Mouse (Mus musculus): Measurements from ENCODE around the gene 2010109A12Rik. TPM values are rescaled to one million over a fixed set of nuclear protein-coding genes. Genes with fewer than 3 reads are reported as not detected.

2010109A12Rik gene
- polyA plus RNA-seq, 1 experiment: 1.2 TPM

DNA sequence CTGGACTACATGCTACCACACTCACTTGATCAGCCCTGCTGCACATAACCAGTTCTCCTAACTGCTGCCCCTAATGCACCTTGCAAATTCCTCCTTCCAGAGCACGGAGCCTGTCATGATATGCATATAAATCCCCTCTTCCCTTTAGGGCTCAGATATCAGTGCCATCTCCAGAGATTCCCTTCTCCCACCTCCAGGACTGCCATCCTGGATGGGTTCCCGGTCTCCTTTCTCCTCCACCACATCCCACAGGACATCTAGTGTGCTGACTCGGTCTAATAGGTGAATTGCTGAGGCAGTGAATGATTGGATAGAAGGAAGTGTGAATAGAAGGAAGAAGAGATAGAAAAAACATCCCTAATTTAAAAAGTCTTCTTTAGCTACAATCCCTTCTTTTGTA lies 25.4 kb downstream of the 2010109A12Rik start:
- no peaks in the 10 kb centered on the region for H3K4me1 ChIP-seq (ENCODE audit: control insufficient read depth, insufficient read depth, low read length)
- TF ChIP-seq CTCF (IDR thresholded peaks at IDR 0.05; ENCODE audit: low read depth, low read length) (no peak), POLR2A (IDR thresholded peaks at IDR 0.05; ENCODE audit: insufficient read depth, low read length) (no peak), EP300 (IDR thresholded peaks at IDR 0.05; ENCODE audit: insufficient read depth, low read depth, low read length) (no peak)
- H3K27ac ChIP-seq (ENCODE audit: insufficient read depth, low read length): no peak overlapping the region
- no peak overlapping the region for H3K9ac ChIP-seq (ENCODE audit: low read depth, poor library complexity, severe bottlenecking)
- H3K4me3 ChIP-seq (ENCODE audit: low read depth, low read length): no peak overlapping the region
- no peaks in the 10 kb centered on the region; the same call in none of the 2 replicates for H3K27me3 ChIP-seq (ENCODE audit: control insufficient read depth, insufficient read depth, low read length, poor library complexity, severe bottlenecking)
- no peaks in the 10 kb centered on the region for H3K9me3 ChIP-seq (replicated peaks; ENCODE audit: control insufficient read depth, insufficient read depth, low read length, poor library complexity, severe bottlenecking)
- H3K36me3 ChIP-seq (ENCODE audit: control insufficient read depth, insufficient read depth, low read length, poor library complexity, severe bottlenecking): no peaks in the 10 kb centered on the region

DNA sequence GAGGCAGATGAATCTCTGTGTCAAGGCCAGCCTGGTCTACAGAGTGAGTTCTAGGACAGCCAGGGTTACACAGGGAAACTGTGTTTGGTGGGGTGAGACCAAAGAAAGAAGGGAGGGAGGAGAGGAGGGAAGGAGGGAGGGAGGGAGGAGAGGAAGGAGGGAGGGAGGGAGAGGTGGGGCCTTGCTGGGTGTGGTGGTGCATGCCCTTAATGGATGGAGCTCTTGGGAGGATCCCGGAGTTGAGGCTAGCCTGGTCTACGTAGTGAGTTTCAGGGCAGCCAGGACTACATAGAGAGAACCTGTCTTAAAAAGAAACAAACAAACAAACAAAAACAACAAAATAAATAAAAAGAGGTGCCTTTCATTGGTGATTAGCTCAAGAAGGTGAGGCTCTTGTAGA lies 26.5 kb downstream of the 2010109A12Rik start:
- no peak for TF ChIP-seq CTCF (IDR thresholded peaks at IDR 0.05; ENCODE audit: low read depth, low read length)
- no peak for TF ChIP-seq POLR2A (IDR thresholded peaks at IDR 0.05; ENCODE audit: insufficient read depth, low read length)
- no peak for TF ChIP-seq EP300 (IDR thresholded peaks at IDR 0.05; ENCODE audit: insufficient read depth, low read depth, low read length)
- H3K27me3 ChIP-seq (ENCODE audit: control insufficient read depth, insufficient read depth, low read length, poor library complexity, severe bottlenecking): no peaks in the 10 kb centered on the region; the same call in none of the 2 replicates
- H3K9ac ChIP-seq (ENCODE audit: low read depth, poor library complexity, severe bottlenecking): no peak overlapping the region
- no peaks in the 10 kb centered on the region for H3K4me1 ChIP-seq (ENCODE audit: control insufficient read depth, insufficient read depth, low read length)
- H3K27ac ChIP-seq (ENCODE audit: insufficient read depth, low read length): no peak overlapping the region
- no peaks in the 10 kb centered on the region for H3K36me3 ChIP-seq (ENCODE audit: control insufficient read depth, insufficient read depth, low read length, poor library complexity, severe bottlenecking)
- H3K9me3 ChIP-seq (replicated peaks; ENCODE audit: control insufficient read depth, insufficient read depth, low read length, poor library complexity, severe bottlenecking): no peaks in the 10 kb centered on the region
- H3K4me3 ChIP-seq (ENCODE audit: low read depth, low read length): no peak overlapping the region

DNA sequence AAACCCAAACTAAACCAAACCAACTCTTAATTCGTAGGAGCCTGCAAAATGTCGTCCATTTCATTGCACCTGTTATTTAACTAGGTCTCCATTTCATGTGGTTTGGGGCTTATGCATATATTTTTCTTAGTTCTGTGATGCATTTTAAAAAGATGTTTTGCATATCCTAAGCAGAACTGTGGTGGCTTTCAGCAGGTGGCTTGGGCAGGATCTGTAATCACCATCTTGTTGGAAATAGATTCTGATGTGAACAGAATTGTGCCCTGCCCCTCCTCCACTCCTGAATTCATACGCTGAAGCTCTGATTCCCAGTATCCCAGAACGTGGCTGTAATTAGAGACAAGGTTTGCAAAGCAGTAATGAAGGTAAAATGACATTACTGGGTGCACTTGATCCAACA lies 27.8 kb downstream of the 2010109A12Rik start:
- Histone ChIP-seq H3K4me1 (ENCODE audit: control insufficient read depth, insufficient read depth, low read length) (no peaks in the 10 kb centered on the region), H3K4me3 (ENCODE audit: low read depth, low read length) (no peak overlapping the region), H3K27me3 (ENCODE audit: control insufficient read depth, insufficient read depth, low read length, poor library complexity, severe bottlenecking) (no peaks in the 10 kb centered on the region; the same call in none of the 2 replicates), H3K9ac (ENCODE audit: low read depth, poor library complexity, severe bottlenecking) (no peak overlapping the region), H3K27ac (ENCODE audit: insufficient read depth, low read length) (no peak overlapping the region), H3K9me3 (replicated peaks; ENCODE audit: control insufficient read depth, insufficient read depth, low read length, poor library complexity, severe bottlenecking) (no peaks in the 10 kb centered on the region), H3K36me3 (ENCODE audit: control insufficient read depth, insufficient read depth, low read length, poor library complexity, severe bottlenecking) (no peaks in the 10 kb centered on the region)
- TF ChIP-seq CTCF (IDR thresholded peaks at IDR 0.05; ENCODE audit: low read depth, low read length) (no peak), EP300 (IDR thresholded peaks at IDR 0.05; ENCODE audit: insufficient read depth, low read depth, low read length) (no peak), POLR2A (IDR thresholded peaks at IDR 0.05; ENCODE audit: insufficient read depth, low read length) (no peak)

DNA sequence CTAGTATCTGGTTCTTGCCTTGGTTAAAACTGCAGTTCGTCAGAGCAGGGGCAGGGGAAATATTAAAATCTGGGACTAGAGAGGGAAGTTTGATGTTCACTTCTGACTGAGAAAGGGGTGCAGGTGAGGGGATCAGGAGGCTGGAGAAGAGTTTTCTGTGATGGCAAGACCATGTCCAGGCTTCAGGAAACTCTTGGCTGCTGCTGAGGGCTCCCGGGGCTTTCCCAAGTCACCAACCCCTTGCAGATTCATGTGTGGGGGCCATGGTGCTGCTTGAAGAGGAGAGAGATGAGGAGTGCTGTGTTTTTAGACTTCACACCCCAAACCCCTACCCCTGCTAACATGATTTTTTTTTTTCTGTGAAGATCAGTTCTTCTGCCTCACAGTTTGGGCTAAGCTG lies 28.3 kb downstream of the 2010109A12Rik start:
- no peaks in the 10 kb centered on the region for H3K9me3 ChIP-seq (replicated peaks; ENCODE audit: control insufficient read depth, insufficient read depth, low read length, poor library complexity, severe bottlenecking)
- no peaks in the 10 kb centered on the region for H3K4me1 ChIP-seq (ENCODE audit: control insufficient read depth, insufficient read depth, low read length)
- H3K9ac ChIP-seq (ENCODE audit: low read depth, poor library complexity, severe bottlenecking): no peak overlapping the region
- H3K27ac ChIP-seq (ENCODE audit: insufficient read depth, low read length): no peak overlapping the region
- H3K4me3 ChIP-seq (ENCODE audit: low read depth, low read length): no peak overlapping the region
- H3K36me3 ChIP-seq (ENCODE audit: control insufficient read depth, insufficient read depth, low read length, poor library complexity, severe bottlenecking): no peaks in the 10 kb centered on the region
- TF ChIP-seq POLR2A (IDR thresholded peaks at IDR 0.05; ENCODE audit: insufficient read depth, low read length) (no peak), CTCF (IDR thresholded peaks at IDR 0.05; ENCODE audit: low read depth, low read length) (no peak), EP300 (IDR thresholded peaks at IDR 0.05; ENCODE audit: insufficient read depth, low read depth, low read length) (no peak)
- no peaks in the 10 kb centered on the region; the same call in none of the 2 replicates for H3K27me3 ChIP-seq (ENCODE audit: control insufficient read depth, insufficient read depth, low read length, poor library complexity, severe bottlenecking)

DNA sequence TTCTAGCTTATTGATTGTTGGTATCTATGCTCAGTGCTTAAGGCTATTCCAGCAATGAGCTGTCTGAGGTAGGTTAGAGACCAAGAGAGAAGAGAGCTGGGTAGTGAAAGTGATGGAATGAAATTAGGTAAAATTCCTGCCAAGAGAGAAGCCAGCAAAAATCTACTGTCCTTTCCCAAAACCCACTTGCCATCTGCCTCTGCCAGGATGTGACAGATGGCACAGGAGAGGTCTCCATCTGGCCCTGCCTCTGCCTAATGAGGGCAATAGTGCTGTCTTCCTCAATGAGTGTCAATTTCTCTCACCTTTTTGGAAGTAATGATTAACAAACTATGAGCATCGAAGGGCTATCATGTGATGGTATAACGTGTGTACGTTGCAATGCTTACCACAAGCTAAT lies 29.6 kb downstream of the 2010109A12Rik start:
- TF ChIP-seq EP300 (IDR thresholded peaks at IDR 0.05; ENCODE audit: insufficient read depth, low read depth, low read length) (no peak), CTCF (IDR thresholded peaks at IDR 0.05; ENCODE audit: low read depth, low read length) (no peak), POLR2A (IDR thresholded peaks at IDR 0.05; ENCODE audit: insufficient read depth, low read length) (no peak)
- H3K9me3 ChIP-seq (replicated peaks; ENCODE audit: control insufficient read depth, insufficient read depth, low read length, poor library complexity, severe bottlenecking): no peaks in the 10 kb centered on the region
- H3K27ac ChIP-seq (ENCODE audit: insufficient read depth, low read length): no peak overlapping the region
- no peaks in the 10 kb centered on the region for H3K36me3 ChIP-seq (ENCODE audit: control insufficient read depth, insufficient read depth, low read length, poor library complexity, severe bottlenecking)
- no peaks in the 10 kb centered on the region for H3K4me1 ChIP-seq (ENCODE audit: control insufficient read depth, insufficient read depth, low read length)
- H3K27me3 ChIP-seq (ENCODE audit: control insufficient read depth, insufficient read depth, low read length, poor library complexity, severe bottlenecking): no peaks in the 10 kb centered on the region; the same call in none of the 2 replicates
- H3K4me3 ChIP-seq (ENCODE audit: low read depth, low read length): no peak overlapping the region
- H3K9ac ChIP-seq (ENCODE audit: low read depth, poor library complexity, severe bottlenecking): no peak overlapping the region

DNA sequence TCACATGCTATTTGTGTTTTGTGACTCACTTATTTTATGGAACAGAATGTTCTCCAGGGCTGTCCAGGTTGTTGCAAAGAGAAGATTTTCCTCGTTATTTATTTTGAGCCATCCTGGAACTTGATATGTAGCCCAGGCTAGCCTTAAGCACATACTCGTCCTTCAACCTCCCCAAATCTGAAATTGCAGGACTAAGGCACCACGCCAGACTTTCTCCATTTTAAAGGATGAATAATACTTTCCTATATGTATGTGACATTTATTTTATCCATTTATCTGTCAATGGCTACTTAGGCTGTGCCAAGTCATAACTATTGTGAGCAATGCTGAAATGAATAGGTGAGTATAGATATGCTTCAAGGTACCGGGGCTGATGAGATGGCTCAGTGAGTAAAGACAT lies 30.2 kb downstream of the 2010109A12Rik start:
- H3K27ac ChIP-seq (ENCODE audit: insufficient read depth, low read length): no peak overlapping the region
- H3K4me1 ChIP-seq (ENCODE audit: control insufficient read depth, insufficient read depth, low read length): no peaks in the 10 kb centered on the region
- H3K4me3 ChIP-seq (ENCODE audit: low read depth, low read length): no peak overlapping the region
- no peaks in the 10 kb centered on the region for H3K9me3 ChIP-seq (replicated peaks; ENCODE audit: control insufficient read depth, insufficient read depth, low read length, poor library complexity, severe bottlenecking)
- H3K27me3 ChIP-seq (ENCODE audit: control insufficient read depth, insufficient read depth, low read length, poor library complexity, severe bottlenecking): no peaks in the 10 kb centered on the region; the same call in none of the 2 replicates
- H3K36me3 ChIP-seq (ENCODE audit: control insufficient read depth, insufficient read depth, low read length, poor library complexity, severe bottlenecking): no peaks in the 10 kb centered on the region
- no peak overlapping the region for H3K9ac ChIP-seq (ENCODE audit: low read depth, poor library complexity, severe bottlenecking)
- TF ChIP-seq CTCF (IDR thresholded peaks at IDR 0.05; ENCODE audit: low read depth, low read length): no peak
